Mouse (Mus musculus): Measurements from ENCODE around the gene Unkl. TPM values are rescaled to one million over a fixed set of nuclear protein-coding genes. Genes with fewer than 3 reads are reported as not detected.
A peak's percentile ranks its signal among the peaks of the same experiment; 100 is the strongest.

Gene Unkl
- 7.0 and 7.5 TPM in 2 replicates for polyA plus RNA-seq (2015; fragmentation: Nextera tagmentation; extraction: Ambion mirVana)

GRCm38 (mm10) chr17:25188150-25189031 is at the start of gene Unkl:
Gene Unkl (plus strand): TSS chr17:25188397.
- peaks cover 9% of the 10 kb centered on the region for H3K4me1 ChIP-seq (replicated peaks; ENCODE audit: insufficient read depth, low read length)
- DNase-seq (ENCODE audit: low spot score) = peak; percentile 76
- no peaks in the 10 kb centered on the region for H3K27me3 ChIP-seq (ENCODE audit: insufficient read depth, low read length)
- peak within 1 kb of the TSS; percentile 68 for H3K4me3 ChIP-seq (replicated peaks; ENCODE audit: low read depth, low read length)
- peak within 1 kb of the TSS; percentile 71 for H3K4me2 ChIP-seq (ENCODE audit: low read length)
- peak; percentile 58 for ATAC-seq (replicated peaks; ENCODE audit: low FRiP score, low read depth)
- H3K9ac ChIP-seq (ENCODE audit: low read depth, low read length) = peak within 1 kb of the TSS; percentile 90
- H3K9me3 ChIP-seq (replicated peaks; ENCODE audit: low read length) = no peaks in the 10 kb centered on the region
- under 1% methylated on average over 87 of the region's 104 CpGs for WGBS
- peak within 1 kb of the TSS; percentile 85 for H3K27ac ChIP-seq
- 0 out of 2 replicates have a peak, but pooled peaks cover 7% of the 10 kb centered on the region for H3K36me3 ChIP-seq (ENCODE audit: insufficient read depth, low read length)
- no peak for TF ChIP-seq CTCF (IDR thresholded peaks at IDR 0.05; ENCODE audit: low read depth)

GRCm38 (mm10) chr17:25138803-25139202 is 49.4 kb upstream of the Unkl start:
- Histone ChIP-seq H3K27ac (no peak overlapping the region), H3K9me3 (replicated peaks; ENCODE audit: low read length) (no peaks in the 10 kb centered on the region), H3K4me2 (ENCODE audit: low read length) (no peak overlapping the region), H3K9ac (ENCODE audit: low read depth, low read length) (no peak overlapping the region), H3K27me3 (ENCODE audit: insufficient read depth, low read length) (no peaks in the 10 kb centered on the region), H3K36me3 (ENCODE audit: insufficient read depth, low read length) (0 out of 2 replicates have a peak, but pooled peaks cover 6% of the 10 kb centered on the region), H3K4me1 (replicated peaks; ENCODE audit: insufficient read depth, low read length) (peaks cover 2% of the 10 kb centered on the region; the same call in 1 of the 2 replicates), H3K4me3 (replicated peaks; ENCODE audit: low read depth, low read length) (no peak overlapping the region)
- TF ChIP-seq CTCF (IDR thresholded peaks at IDR 0.05; ENCODE audit: low read depth) = no peak
- 96% methylated on average over 1 of the region's 1 CpGs for WGBS
- DNase-seq (ENCODE audit: low spot score) = no peak
- ATAC-seq (replicated peaks; ENCODE audit: low FRiP score, low read depth) = no peak

GRCm38 (mm10) chr17:25139960-25140359 is 48.2 kb upstream of the Unkl start:
- Histone ChIP-seq H3K27ac (no peak overlapping the region), H3K9ac (ENCODE audit: low read depth, low read length) (no peak overlapping the region), H3K4me3 (replicated peaks; ENCODE audit: low read depth, low read length) (no peak overlapping the region), H3K36me3 (ENCODE audit: insufficient read depth, low read length) (0 out of 2 replicates have a peak, but pooled peaks cover 6% of the 10 kb centered on the region), H3K4me2 (ENCODE audit: low read length) (no peak overlapping the region), H3K9me3 (replicated peaks; ENCODE audit: low read length) (no peaks in the 10 kb centered on the region), H3K27me3 (ENCODE audit: insufficient read depth, low read length) (no peaks in the 10 kb centered on the region), H3K4me1 (replicated peaks; ENCODE audit: insufficient read depth, low read length) (no peaks in the 10 kb centered on the region)
- peak; percentile 55 for TF ChIP-seq CTCF (IDR thresholded peaks at IDR 0.05; ENCODE audit: low read depth)
- no peak for ATAC-seq (replicated peaks; ENCODE audit: low FRiP score, low read depth)
- DNase-seq (ENCODE audit: low spot score) = peak; percentile 40
- 74% methylated on average over 4 of the region's 4 CpGs for WGBS

GRCm38 (mm10) chr17:25162161-25162560 is 26.0 kb upstream of the Unkl start, which contains the start of gene Ccdc154:
Gene Ccdc154 (plus strand): TSS chr17:25162461.
- no peak for ATAC-seq (replicated peaks; ENCODE audit: low FRiP score, low read depth)
- H3K4me3 ChIP-seq (replicated peaks; ENCODE audit: low read depth, low read length) = no peak within 1 kb of the TSS
- 89% methylated on average over 1 of the region's 1 CpGs for WGBS
- peaks cover 16% of the 10 kb centered on the region; the same call in 1 of the 2 replicates for H3K36me3 ChIP-seq (ENCODE audit: insufficient read depth, low read length)
- H3K27ac ChIP-seq = no peak within 1 kb of the TSS
- no peak within 1 kb of the TSS for H3K9ac ChIP-seq (ENCODE audit: low read depth, low read length)
- no peak for TF ChIP-seq CTCF (IDR thresholded peaks at IDR 0.05; ENCODE audit: low read depth)
- no peaks in the 10 kb centered on the region for H3K4me1 ChIP-seq (replicated peaks; ENCODE audit: insufficient read depth, low read length)
- H3K27me3 ChIP-seq (ENCODE audit: insufficient read depth, low read length) = no peaks in the 10 kb centered on the region
- no peak for DNase-seq (ENCODE audit: low spot score)
- no peak within 1 kb of the TSS for H3K4me2 ChIP-seq (ENCODE audit: low read length)
- no peaks in the 10 kb centered on the region for H3K9me3 ChIP-seq (replicated peaks; ENCODE audit: low read length)

- no peak for TF ChIP-seq CTCF (IDR thresholded peaks at IDR 0.05; ENCODE audit: low read depth)
- DNase-seq (ENCODE audit: low spot score) (no peak), ATAC-seq (replicated peaks; ENCODE audit: low FRiP score, low read depth) (no peak)
- H3K27me3 ChIP-seq (ENCODE audit: insufficient read depth, low read length) = no peaks in the 10 kb centered on the region
- peaks cover 16% of the 10 kb centered on the region; the same call in 1 of the 2 replicates for H3K36me3 ChIP-seq (ENCODE audit: insufficient read depth, low read length)
- no peak overlapping the region for H3K27ac ChIP-seq
- H3K4me1 ChIP-seq (replicated peaks; ENCODE audit: insufficient read depth, low read length) = no peaks in the 10 kb centered on the region
- H3K4me2 ChIP-seq (ENCODE audit: low read length) = no peak overlapping the region
- no peak overlapping the region for H3K4me3 ChIP-seq (replicated peaks; ENCODE audit: low read depth, low read length)
- H3K9me3 ChIP-seq (replicated peaks; ENCODE audit: low read length) = no peaks in the 10 kb centered on the region
- 73% methylated on average over 7 of the region's 7 CpGs for WGBS
- H3K9ac ChIP-seq (ENCODE audit: low read depth, low read length) = no peak overlapping the region
These were observed 24.8 kb upstream of the Unkl start for GRCm38 (mm10) chr17:25163387-25163786.

GRCm38 (mm10) chr17:25164770-25165169 is 23.4 kb upstream of the Unkl start:
- Histone ChIP-seq H3K27ac (no peak overlapping the region), H3K4me2 (ENCODE audit: low read length) (no peak overlapping the region), H3K36me3 (ENCODE audit: insufficient read depth, low read length) (peaks cover 8% of the 10 kb centered on the region; the same call in 1 of the 2 replicates), H3K9ac (ENCODE audit: low read depth, low read length) (no peak overlapping the region), H3K9me3 (replicated peaks; ENCODE audit: low read length) (no peaks in the 10 kb centered on the region), H3K4me1 (replicated peaks; ENCODE audit: insufficient read depth, low read length) (no peaks in the 10 kb centered on the region), H3K27me3 (ENCODE audit: insufficient read depth, low read length) (no peaks in the 10 kb centered on the region), H3K4me3 (replicated peaks; ENCODE audit: low read depth, low read length) (no peak overlapping the region)
- no peak for ATAC-seq (replicated peaks; ENCODE audit: low FRiP score, low read depth)
- 92% methylated on average over 3 of the region's 3 CpGs for WGBS
- TF ChIP-seq CTCF (IDR thresholded peaks at IDR 0.05; ENCODE audit: low read depth) = no peak
- DNase-seq (ENCODE audit: low spot score) = no peak

All from kidney, postnatal 0 days (tissue).